Mouse (Mus musculus) forebrain, embryonic 14.5 days (tissue): ENCODE measurements at regions not wholly inside any gene's neighbourhood (a gene's known extent, or its start where the extent isn't known, plus 50 kb on each side); places are given as distances from the start of the nearest gene placed in this dataset.

Experiments used
- ATAC-seq: fragments of 200-750 bp; cut with Nextera tagmentation; 2 replicates; pipeline ENCODE4 v1.8.0; 2017; ENCODE audit warnings: mild to moderate bottlenecking, moderate library complexity
- DNase-seq: peaks from one replicate; pipeline ENCODE4 v3.0.0-alpha.2; 2015; ENCODE audit warnings: low spot score
- H3K27ac ChIP-seq: fragments of 300-500 bp; sonication (generic); 2 replicates; pipeline ENCODE4 v1.5.1; 2014; ENCODE audit warnings: low read depth, mild to moderate bottlenecking, control low read depth, low read length, moderate library complexity
- H3K27me3 ChIP-seq: fragments of 300-500 bp; sonication (generic); replicated peaks from 2 replicates; pipeline ENCODE4 v1.6.1; 2014; ENCODE audit warnings: low read length, control low read depth, mixed read lengths; ENCODE audit not compliant: control insufficient read depth, insufficient read depth
- H3K36me3 ChIP-seq: fragments of 300-500 bp; sonication (generic); 2 replicates; pipeline ENCODE4 v1.6.1; 2014; ENCODE audit warnings: low read length, control low read depth; ENCODE audit not compliant: control insufficient read depth, insufficient read depth
- H3K4me1 ChIP-seq: fragments of 300-500 bp; sonication (generic); 2 replicates; pipeline ENCODE4 v1.6.1; 2014; ENCODE audit warnings: antibody characterized with exemption, low read length, control low read depth; ENCODE audit not compliant: control insufficient read depth, insufficient read depth
- H3K4me2 ChIP-seq: fragments of 300-500 bp; sonication (generic); 2 replicates; pipeline ENCODE4 v1.6.1; 2014; ENCODE audit warnings: mild to moderate bottlenecking, control low read depth, low read length
- H3K4me3 ChIP-seq: fragments of 300-500 bp; sonication (generic); 2 replicates; pipeline ENCODE4 v1.5.1; 2014; ENCODE audit warnings: low read depth, low read length, control low read depth
- H3K9ac ChIP-seq: fragments of 300-500 bp; sonication (generic); 2 replicates; pipeline ENCODE4 v1.6.1; 2014; ENCODE audit warnings: mild to moderate bottlenecking, low read length, control low read depth, moderate library complexity
- H3K9me3 ChIP-seq: fragments of 300-500 bp; sonication (generic); replicated peaks from 2 replicates; pipeline ENCODE4 v1.6.1; 2016; ENCODE audit warnings: low read length, control low read depth, mixed read lengths; ENCODE audit not compliant: control insufficient read depth
- WGBS: fragments of 180-500 bp; shearing (Covaris S2); extraction: QIAGEN DNeasy Blood & Tissue Kit; methylation state at CpG from one replicate; pipeline ENCODE4 v1.1.7; 2014; 5-methylcytosine and 5-hydroxymethylcytosine counted together

GRCm38 (mm10) chr9:43658186-43658585, 85.6 kb upstream of the Nectin1 start:
- 79% methylated on average over 3 of the region's 3 CpGs for WGBS
- no peak overlapping the region for H3K4me2 ChIP-seq
- no peak overlapping the region for H3K9ac ChIP-seq

DNA sequence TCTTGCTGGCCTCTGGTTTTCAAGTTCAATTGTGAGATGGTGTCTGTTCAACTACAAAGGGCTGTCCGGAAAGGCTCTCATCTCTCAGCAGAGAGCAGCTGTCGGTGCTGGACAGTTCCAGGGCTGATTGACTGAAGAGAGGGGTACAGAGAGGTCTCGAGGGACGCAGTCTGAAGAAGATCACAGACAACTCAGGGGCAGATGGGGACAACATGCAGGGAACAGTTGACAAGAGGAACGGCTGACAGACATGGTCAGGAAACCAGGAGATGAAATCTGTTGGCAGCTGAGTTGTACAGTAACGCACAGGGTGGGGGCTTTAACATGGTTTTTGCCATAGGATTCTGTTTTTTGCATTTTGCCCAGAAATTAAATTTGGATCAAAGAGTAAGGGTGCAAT, 84.5 kb upstream of the Nectin1 start:
- Histone ChIP-seq H3K36me3 (no peaks in the 10 kb centered on the region), H3K27ac (no peak overlapping the region), H3K9ac (no peak overlapping the region), H3K4me3 (no peak overlapping the region), H3K4me1 (no peaks in the 10 kb centered on the region), H3K27me3 (no peaks in the 10 kb centered on the region), H3K4me2 (no peak overlapping the region), H3K9me3 (no peaks in the 10 kb centered on the region)
- 74% methylated on average over 6 of the region's 6 CpGs for WGBS
- DNase-seq, result no peak
- ATAC-seq, result no peak

More at GRCm38 (mm10) chr9:43658186-43658585, 85.6 kb upstream of the Nectin1 start:
- H3K9me3 ChIP-seq, result no peaks in the 10 kb centered on the region
- no peak for DNase-seq
- ATAC-seq, result no peak
- no peaks in the 10 kb centered on the region for H3K27me3 ChIP-seq
- no peak overlapping the region for H3K4me3 ChIP-seq
- H3K36me3 ChIP-seq, result no peaks in the 10 kb centered on the region
- H3K27ac ChIP-seq, result no peak overlapping the region
- no peaks in the 10 kb centered on the region for H3K4me1 ChIP-seq

GRCm38 (mm10) chr9:43660151-43660550, 83.6 kb upstream of the Nectin1 start:
- WGBS, result 68% methylated on average over 5 of the region's 5 CpGs
- no peaks in the 10 kb centered on the region for H3K36me3 ChIP-seq
- no peak for ATAC-seq
- H3K27me3 ChIP-seq, result no peaks in the 10 kb centered on the region
- no peak overlapping the region for H3K4me3 ChIP-seq
- no peak overlapping the region for H3K27ac ChIP-seq
- no peak overlapping the region for H3K9ac ChIP-seq
- no peaks in the 10 kb centered on the region for H3K9me3 ChIP-seq
- H3K4me2 ChIP-seq, result no peak overlapping the region
- DNase-seq, result no peak
- H3K4me1 ChIP-seq, result no peaks in the 10 kb centered on the region

GRCm38 (mm10) chr9:43660896-43661563, 82.8 kb upstream of the Nectin1 start:
- H3K27me3 ChIP-seq, result no peaks in the 10 kb centered on the region
- peak; percentile 50 for DNase-seq
- no peak overlapping the region for H3K9ac ChIP-seq
- H3K36me3 ChIP-seq, result no peaks in the 10 kb centered on the region
- H3K4me1 ChIP-seq, result no peaks in the 10 kb centered on the region
- H3K4me2 ChIP-seq, result no peak overlapping the region
- H3K27ac ChIP-seq, result no peak overlapping the region
- ATAC-seq, result no peak
- H3K4me3 ChIP-seq, result no peak overlapping the region
- 60% methylated on average over 11 of the region's 11 CpGs for WGBS
- H3K9me3 ChIP-seq, result no peaks in the 10 kb centered on the region

- no peaks in the 10 kb centered on the region for H3K4me1 ChIP-seq
- DNase-seq (no peak), ATAC-seq (no peak)
- H3K36me3 ChIP-seq, result no peaks in the 10 kb centered on the region
- H3K27me3 ChIP-seq, result no peaks in the 10 kb centered on the region
- H3K9me3 ChIP-seq, result no peaks in the 10 kb centered on the region
- no peak overlapping the region for H3K27ac ChIP-seq
- 69% methylated on average over 6 of the region's 6 CpGs for WGBS
- H3K4me3 ChIP-seq, result no peak overlapping the region
- no peak overlapping the region for H3K9ac ChIP-seq
- H3K4me2 ChIP-seq, result no peak overlapping the region
Measured at GRCm38 (mm10) chr9:43661646-43662045, 82.1 kb upstream of the Nectin1 start.

DNA sequence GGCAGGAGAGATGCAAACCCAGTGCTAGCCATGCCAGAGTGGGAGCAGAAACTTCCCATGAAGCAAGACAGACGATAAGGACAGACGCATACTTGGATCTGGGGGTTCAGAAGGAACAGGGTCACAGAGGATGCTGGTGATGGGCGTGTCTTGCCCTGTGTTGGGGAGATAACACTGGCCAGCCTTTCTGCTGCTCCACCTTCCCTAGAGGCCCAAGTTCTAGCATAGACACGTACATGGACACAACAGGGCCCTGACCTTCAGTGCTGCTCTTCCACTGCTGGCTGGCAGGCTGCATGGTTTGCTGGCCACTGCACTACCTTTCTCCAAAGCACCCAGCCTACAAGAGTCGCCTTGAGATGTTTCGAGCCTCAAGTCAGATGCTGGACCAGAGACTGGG, 76.4 kb upstream of the Nectin1 start:
- Histone ChIP-seq H3K4me3 (no peak overlapping the region), H3K27ac (no peak overlapping the region), H3K4me2 (no peak overlapping the region), H3K4me1 (no peaks in the 10 kb centered on the region), H3K36me3 (no peaks in the 10 kb centered on the region), H3K9ac (no peak overlapping the region), H3K9me3 (no peaks in the 10 kb centered on the region), H3K27me3 (no peaks in the 10 kb centered on the region)
- no peak for DNase-seq
- ATAC-seq, result no peak
- 92% methylated on average over 6 of the region's 6 CpGs for WGBS

- 90% methylated on average over 4 of the region's 4 CpGs for WGBS
- Histone ChIP-seq H3K27me3 (no peaks in the 10 kb centered on the region), H3K4me2 (no peak overlapping the region), H3K4me3 (no peak overlapping the region), H3K9me3 (no peaks in the 10 kb centered on the region), H3K36me3 (no peaks in the 10 kb centered on the region), H3K27ac (no peak overlapping the region), H3K4me1 (no peaks in the 10 kb centered on the region), H3K9ac (no peak overlapping the region)
- DNase-seq (no peak), ATAC-seq (no peak)
Measured at GRCm38 (mm10) chr9:43667974-43668373, 75.8 kb upstream of the Nectin1 start.

DNA sequence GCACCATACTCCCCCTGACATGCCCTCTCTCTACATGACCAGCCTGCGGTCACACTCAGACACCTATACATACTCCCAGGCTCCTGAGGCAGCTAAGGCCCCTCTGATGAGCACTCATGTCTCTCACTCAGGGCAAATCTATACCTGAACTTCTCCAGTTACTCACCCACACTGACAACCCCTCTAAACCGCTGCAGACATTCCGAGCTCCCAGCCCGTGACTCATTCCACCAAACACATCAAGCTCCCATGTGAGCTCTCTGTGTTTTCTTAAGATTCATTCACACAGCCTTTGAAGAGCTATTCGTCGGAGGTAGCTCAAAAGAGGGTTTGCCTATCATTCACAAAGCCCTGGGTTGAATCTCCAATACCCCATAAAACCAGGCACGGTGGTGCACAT, 75.1 kb upstream of the Nectin1 start:
- Histone ChIP-seq H3K27ac (no peak overlapping the region), H3K9me3 (no peaks in the 10 kb centered on the region), H3K4me1 (no peaks in the 10 kb centered on the region), H3K4me2 (no peak overlapping the region), H3K27me3 (no peaks in the 10 kb centered on the region), H3K36me3 (no peaks in the 10 kb centered on the region), H3K9ac (no peak overlapping the region), H3K4me3 (no peak overlapping the region)
- ATAC-seq (no peak), DNase-seq (no peak)
- WGBS, result 69% methylated on average over 7 of the region's 7 CpGs

DNA sequence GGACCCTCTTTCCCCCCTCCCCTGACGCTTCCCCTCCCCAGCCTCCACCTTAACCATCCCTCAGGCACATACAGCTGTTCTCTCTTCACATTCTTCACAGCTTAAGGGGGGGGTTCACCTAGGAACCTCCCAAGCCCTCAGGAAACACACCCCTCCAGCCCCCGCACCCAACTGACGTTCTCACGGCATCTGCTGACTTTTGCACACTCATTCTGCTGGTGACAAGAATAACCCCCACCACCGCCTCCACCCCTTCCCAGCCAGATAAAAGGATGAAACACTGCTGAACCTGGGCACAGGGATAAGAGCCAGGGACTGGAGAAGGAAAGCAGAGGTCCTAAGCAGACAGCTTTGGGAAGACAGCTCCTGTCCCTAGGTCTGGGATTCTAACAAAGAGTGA, 73.2 kb upstream of the Nectin1 start:
- Histone ChIP-seq H3K36me3 (no peaks in the 10 kb centered on the region), H3K4me1 (no peaks in the 10 kb centered on the region), H3K9me3 (no peaks in the 10 kb centered on the region), H3K4me3 (no peak overlapping the region), H3K27ac (no peak overlapping the region), H3K9ac (no peak overlapping the region), H3K27me3 (no peaks in the 10 kb centered on the region), H3K4me2 (no peak overlapping the region)
- 74% methylated on average over 5 of the region's 5 CpGs for WGBS
- DNase-seq (no peak), ATAC-seq (no peak)
